Mouse (Mus musculus) liver, postnatal 0 days (tissue): ENCODE data around the gene Lbhd2.

Source experiments
- CTCF ChIP-seq: sonication (generic); IDR thresholded peaks from 2 replicates; pipeline ENCODE4 v1.5.1; 2016; ENCODE audit warnings: antibody characterized with exemption, low read depth
- EP300 ChIP-seq: IDR thresholded peaks from 2 replicates; pipeline ENCODE4 v1.6.1; 2016; ENCODE audit warnings: antibody characterized with exemption, low read depth, mild to moderate bottlenecking

GRCm38 (mm10) chr12:111437222-111437900 lies 30.8 kb downstream of the Lbhd2 start:
- TF ChIP-seq CTCF (no peak), EP300 (no peak)
